Mouse (Mus musculus) lung, embryonic 14.5 days (tissue): Measurements from ENCODE around the gene 8030474K03Rik. TPM values are rescaled to one million over a fixed set of nuclear protein-coding genes. Genes with fewer than 3 reads are reported as not detected.
"Not testable (repeated sequence)": the region's sequence is repeated elsewhere in the genome, so short reads cannot be mapped to it uniquely, and the experiment has no call there.

Experiments used
- ATAC-seq: fragments of 200-750 bp; cut with Nextera tagmentation; 2 replicates; pipeline ENCODE4 v1.8.0; 2017; ENCODE audit warnings: mild to moderate bottlenecking, moderate TSS enrichment, moderate library complexity; ENCODE audit not compliant: insufficient read depth
- DNase-seq: peaks from one replicate; pipeline ENCODE4 v3.0.0-alpha.2; 2015
- H3K27ac ChIP-seq: fragments of 300-500 bp; sonication (generic); 2 replicates; pipeline ENCODE4 v1.5.1; 2014; ENCODE audit warnings: low read depth, mild to moderate bottlenecking, moderate library complexity
- H3K27me3 ChIP-seq: fragments of 300-500 bp; sonication (generic); 2 replicates; pipeline ENCODE4 v1.6.1; 2014; ENCODE audit warnings: low read length, control low read depth; ENCODE audit not compliant: insufficient read depth
- H3K36me3 ChIP-seq: fragments of 300-500 bp; sonication (generic); 2 replicates; pipeline ENCODE4 v1.6.1; 2014; ENCODE audit warnings: control low read depth; ENCODE audit not compliant: insufficient read depth
- H3K4me1 ChIP-seq: fragments of 300-500 bp; sonication (generic); 2 replicates; pipeline ENCODE4 v1.6.1; 2014; ENCODE audit warnings: antibody characterized with exemption, control low read depth; ENCODE audit not compliant: insufficient read depth
- H3K4me2 ChIP-seq: fragments of 300-500 bp; sonication (generic); 2 replicates; pipeline ENCODE4 v1.6.1; 2014; ENCODE audit warnings: mild to moderate bottlenecking
- H3K4me3 ChIP-seq: fragments of 300-500 bp; sonication (generic); 2 replicates; pipeline ENCODE4 v1.5.1; 2014; ENCODE audit warnings: low read depth, low read length
- H3K9ac ChIP-seq: fragments of 300-500 bp; sonication (generic); 2 replicates; pipeline ENCODE4 v1.6.1; 2014
- H3K9me3 ChIP-seq: fragments of 300-500 bp; sonication (generic); 2 replicates; pipeline ENCODE4 v1.6.1; 2016; ENCODE audit warnings: low read depth, low read length, control low read depth
- CTCF ChIP-seq: IDR thresholded peaks from 2 replicates; pipeline ENCODE4 v1.5.1; 2016; ENCODE audit warnings: antibody characterized with exemption, low read depth
- WGBS: fragments of 180-500 bp; shearing (Covaris S2); extraction: QIAGEN DNeasy Blood & Tissue Kit; methylation state at CpG from one replicate; pipeline ENCODE4 v1.1.7; 2014; 5-methylcytosine and 5-hydroxymethylcytosine counted together
- polyA plus RNA-seq: library from polyadenylated mRNA; unstranded; fragments of >200 nt; fragmentation: Nextera tagmentation; extraction: Ambion mirVana; gene quantifications from 2 replicates; pipeline ENCODE4 v1.2.1, GENCODE M21; 2014

Gene 8030474K03Rik
- polyA plus RNA-seq, 1 experiment from 2014 or later, result not detected

DNA sequence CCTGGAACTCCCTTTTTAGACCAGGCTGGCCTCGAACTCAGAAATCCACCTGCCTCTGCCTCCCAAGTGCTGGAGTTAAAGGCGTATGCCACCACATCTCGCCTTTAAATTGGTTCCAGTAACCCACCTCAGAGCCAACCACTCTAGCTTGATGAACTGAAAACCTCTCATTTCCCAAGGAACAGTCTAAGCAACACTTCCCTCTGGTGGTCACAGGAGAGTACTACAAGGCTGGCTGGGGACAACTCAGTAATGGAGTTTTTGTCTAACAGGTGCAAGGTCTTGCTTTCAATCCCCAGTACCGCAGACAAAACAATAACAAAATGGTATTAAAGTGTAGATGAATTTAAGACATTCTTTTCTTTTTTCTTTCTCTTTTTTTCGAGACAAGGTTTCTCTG is 22.4 kb upstream of the 8030474K03Rik start:
- no peak overlapping the region for H3K4me2 ChIP-seq
- no peaks in the 10 kb centered on the region for H3K9me3 ChIP-seq
- ATAC-seq (no peak), DNase-seq (peak; percentile 75)
- no peak overlapping the region for H3K27ac ChIP-seq
- H3K4me3 ChIP-seq, result no peak overlapping the region
- 35% methylated on average over 5 of the region's 5 CpGs for WGBS
- H3K9ac ChIP-seq, result no peak overlapping the region
- H3K27me3 ChIP-seq, result no peaks in the 10 kb centered on the region
- no peaks in the 10 kb centered on the region for H3K4me1 ChIP-seq
- no peaks in the 10 kb centered on the region for H3K36me3 ChIP-seq
- peak; percentile 76 for TF ChIP-seq CTCF

DNA sequence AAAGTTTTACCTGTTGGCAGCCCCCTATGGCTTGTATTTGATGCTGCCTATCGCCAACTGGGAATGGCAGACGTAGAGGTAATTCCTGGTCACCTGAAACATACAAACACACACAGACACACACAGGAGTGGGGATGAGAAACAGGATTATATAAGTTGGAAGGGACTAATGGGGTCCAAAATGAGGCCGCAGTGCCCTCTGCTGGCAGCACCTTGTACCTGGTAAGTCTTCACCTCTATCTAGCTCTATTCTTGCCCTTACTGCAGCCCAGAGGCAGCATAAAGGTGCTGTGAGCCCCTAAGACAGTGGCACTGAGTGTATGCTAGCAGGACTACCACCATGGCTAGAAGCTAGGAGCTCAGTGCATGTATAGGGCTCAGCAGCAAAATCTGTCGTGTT is 2.9 kb upstream of the 8030474K03Rik start:
- 0 out of 2 replicates have a peak, but pooled peaks have one; percentile 21 for ATAC-seq
- H3K9ac ChIP-seq, result no peak overlapping the region
- peak; percentile 64 for TF ChIP-seq CTCF
- H3K27me3 ChIP-seq, result no peaks in the 10 kb centered on the region
- no peaks in the 10 kb centered on the region for H3K4me1 ChIP-seq
- peak; percentile 71 for DNase-seq
- H3K36me3 ChIP-seq, result no peaks in the 10 kb centered on the region
- no peak overlapping the region for H3K4me3 ChIP-seq
- H3K4me2 ChIP-seq, result no peak overlapping the region
- H3K27ac ChIP-seq, result no peak overlapping the region
- no peaks in the 10 kb centered on the region; the same call in 1 of the 2 replicates for H3K9me3 ChIP-seq
- 45% methylated on average over 4 of the region's 4 CpGs for WGBS

DNA sequence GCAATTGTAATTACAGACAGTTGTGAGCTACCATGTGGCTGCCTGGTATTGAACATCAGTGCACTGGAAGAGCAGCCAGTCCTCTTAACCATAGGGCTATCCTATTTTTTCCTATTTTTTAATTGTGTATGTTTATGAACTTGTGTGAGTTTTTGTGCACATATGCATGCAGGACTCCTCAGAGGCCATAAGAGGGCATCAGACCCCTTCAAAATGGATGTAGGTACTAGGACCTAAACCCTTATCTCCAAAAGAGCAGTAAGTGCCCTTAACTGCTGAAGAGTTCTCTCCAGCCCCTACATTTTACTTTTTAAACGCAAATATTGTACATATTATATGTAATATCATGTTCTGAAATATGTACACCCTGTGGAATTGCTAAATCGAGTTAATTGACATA is 11.1 kb downstream of the 8030474K03Rik start:
- H3K9me3 ChIP-seq, result no peaks in the 10 kb centered on the region
- H3K9ac ChIP-seq, result no peak overlapping the region
- H3K4me3 ChIP-seq, result no peak overlapping the region
- peak; percentile 59 for TF ChIP-seq CTCF
- H3K27me3 ChIP-seq, result no peaks in the 10 kb centered on the region
- H3K4me2 ChIP-seq, result no peak overlapping the region
- H3K27ac ChIP-seq, result no peak overlapping the region
- H3K36me3 ChIP-seq, result no peaks in the 10 kb centered on the region
- no peaks in the 10 kb centered on the region for H3K4me1 ChIP-seq
- ATAC-seq (no peak), DNase-seq (peak; percentile 63)
- whole genome bisulfite sequencing, result 10% methylated on average over 2 of the region's 2 CpGs

DNA sequence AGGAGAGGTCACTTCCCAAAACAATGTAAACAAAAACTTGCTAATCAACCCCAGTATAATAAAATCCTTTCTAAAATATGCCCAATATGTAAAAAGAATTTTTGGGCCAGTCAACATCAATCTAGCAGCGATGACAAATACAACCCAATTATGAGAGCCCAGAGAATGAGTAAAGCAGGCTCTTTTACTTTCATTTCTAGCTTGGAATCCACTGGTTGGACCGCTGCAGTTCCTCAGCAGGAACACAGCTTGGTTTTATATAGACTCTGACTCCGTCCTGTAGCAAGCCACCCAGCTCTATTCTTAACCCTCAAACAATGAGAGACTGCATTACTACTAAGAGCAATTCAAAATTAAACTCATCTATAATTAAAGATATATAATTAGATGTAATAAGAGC is 17.3 kb downstream of the 8030474K03Rik start:
- ATAC-seq (no peak), DNase-seq (no peak)
- Histone ChIP-seq H3K36me3 (no peaks in the 10 kb centered on the region), H3K27me3 (no peaks in the 10 kb centered on the region), H3K27ac (no peak overlapping the region), H3K4me1 (no peaks in the 10 kb centered on the region), H3K4me3 (no peak overlapping the region), H3K4me2 (no peak overlapping the region), H3K9ac (no peak overlapping the region), H3K9me3 (no peaks in the 10 kb centered on the region)
- no peak for TF ChIP-seq CTCF
- 51% methylated on average over 3 of the region's 3 CpGs for WGBS

DNA sequence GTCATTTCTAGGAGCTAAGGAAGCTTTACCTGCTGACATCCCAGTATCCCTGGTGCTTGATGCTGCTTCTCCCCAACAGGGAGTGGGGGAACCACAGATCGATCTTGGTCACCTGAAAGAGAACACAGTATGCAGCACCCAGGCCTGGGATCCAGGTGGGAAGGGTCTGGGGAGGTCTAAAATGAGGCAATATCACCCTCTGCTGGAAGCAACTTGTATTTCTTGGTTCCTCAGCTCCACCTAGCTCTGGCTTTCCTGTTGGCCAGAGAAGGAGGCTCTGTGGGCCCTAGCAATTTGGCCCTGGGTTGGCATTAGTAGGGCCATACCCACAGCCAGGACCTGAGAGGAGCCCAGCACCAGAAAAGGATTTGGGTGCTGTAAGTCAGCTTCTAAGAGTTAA is 24.7 kb downstream of the 8030474K03Rik start:
- H3K4me2 ChIP-seq, result no peak overlapping the region
- H3K36me3 ChIP-seq, result no peaks in the 10 kb centered on the region
- H3K9me3 ChIP-seq, result no peaks in the 10 kb centered on the region
- 63% methylated on average over 1 of the region's 1 CpGs for WGBS
- H3K4me1 ChIP-seq, result no peaks in the 10 kb centered on the region
- no peak overlapping the region for H3K27ac ChIP-seq
- DNase-seq (peak; percentile 33), ATAC-seq (no peak)
- no peaks in the 10 kb centered on the region for H3K27me3 ChIP-seq
- H3K9ac ChIP-seq, result no peak overlapping the region
- H3K4me3 ChIP-seq, result no peak overlapping the region
- TF ChIP-seq CTCF, result peak; percentile 42

DNA sequence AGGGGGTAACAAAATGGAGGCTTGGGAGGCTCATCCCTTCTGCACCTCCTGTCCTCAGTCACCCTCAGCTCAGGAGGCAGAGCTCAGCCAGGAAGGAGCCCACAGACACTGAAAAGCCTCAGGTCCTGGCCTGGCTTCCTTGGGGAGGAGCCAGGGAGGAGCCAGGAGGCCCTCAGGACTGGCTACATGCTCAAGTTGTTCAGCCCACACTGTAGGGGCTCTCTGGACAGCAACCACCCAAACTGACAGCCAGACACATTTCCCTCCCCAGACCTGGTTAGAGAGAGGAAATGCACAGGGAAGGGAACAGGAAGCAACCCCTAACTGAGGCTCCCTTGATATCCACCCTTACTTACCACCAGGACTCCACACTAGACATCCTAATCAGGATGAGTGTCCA is 25.5 kb downstream of the 8030474K03Rik start:
- H3K36me3 ChIP-seq, DNase-seq, H3K4me1 ChIP-seq, ATAC-seq, H3K4me3 ChIP-seq, H3K27me3 ChIP-seq, H3K4me2 ChIP-seq, H3K9me3 ChIP-seq, H3K27ac ChIP-seq, H3K9ac ChIP-seq: not testable (repeated sequence)

DNA sequence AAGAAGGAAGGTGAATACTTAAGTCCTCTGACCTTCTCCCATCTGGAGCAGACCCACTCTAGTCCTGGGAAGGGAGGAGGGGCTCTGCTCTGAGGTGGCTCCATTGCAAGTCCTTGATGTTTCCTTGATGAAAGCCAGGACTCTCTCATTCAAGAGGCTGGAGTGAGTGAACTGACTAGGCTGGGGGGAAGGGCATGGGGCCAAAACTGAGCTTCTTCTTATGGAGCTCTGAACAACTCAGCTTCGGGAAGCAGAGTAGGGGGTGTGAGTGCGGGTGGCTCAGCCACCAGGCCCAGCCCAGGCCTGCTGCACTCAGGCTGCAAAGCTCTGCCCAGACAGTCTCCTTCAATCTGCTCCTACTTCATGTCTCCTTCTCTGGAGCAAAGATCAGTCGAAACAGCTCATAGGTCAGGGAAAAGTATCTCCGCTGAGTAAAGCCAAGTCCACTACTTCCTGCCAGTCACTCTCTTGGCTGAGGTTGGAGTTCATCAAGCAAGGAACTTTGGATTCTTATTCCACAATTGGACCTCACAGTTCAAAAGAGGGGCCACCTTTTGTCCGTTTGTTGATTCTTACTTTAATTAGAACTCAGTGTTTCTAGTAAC is 52.8 kb downstream of the 8030474K03Rik start:
- peak; percentile 27 for DNase-seq
- no peak overlapping the region for H3K4me3 ChIP-seq
- no peak for TF ChIP-seq CTCF
- H3K4me2 ChIP-seq, result no peak overlapping the region
- H3K9me3 ChIP-seq, result no peaks in the 10 kb centered on the region
- H3K4me1 ChIP-seq, result no peaks in the 10 kb centered on the region
- H3K9ac ChIP-seq, result no peak overlapping the region
- no peak for ATAC-seq
- no peaks in the 10 kb centered on the region for H3K36me3 ChIP-seq
- no peak overlapping the region for H3K27ac ChIP-seq
- 49% methylated on average over 5 of the region's 5 CpGs for WGBS
- H3K27me3 ChIP-seq, result peaks cover 31% of the 10 kb centered on the region

Other genes starting within 250 kb of the 8030474K03Rik start
- 183 TPM in 2 replicates for gene Ogt, start 154.6 kb upstream of the 8030474K03Rik start, polyA plus RNA-seq
- gene Cxcr3, start 60.4 kb upstream of the 8030474K03Rik start, polyA plus RNA-seq, result 0.45 and 0.46 TPM in 2 replicates
- not detected in 2 replicates for gene Gm4779, start 233 bp upstream of the 8030474K03Rik start, polyA plus RNA-seq
- 7.3 and 8.4 TPM in 2 replicates for gene Nhsl2, start 54.7 kb downstream of the 8030474K03Rik start, polyA plus RNA-seq